ENCODE assay signal across 8 mouse cellular contexts in genomic region chr8:110619208-110619574, GRCm38 (mm10). TPM values are rescaled to one million over a fixed set of nuclear protein-coding genes. Genes with fewer than 3 reads are reported as not detected.
DNase-seq lines count a peak whose midpoint lies in the region; ATAC-seq lines count a peak whose summit lies in the region.

No protein-coding gene starts in this region.

- H3K27me3 ChIP-seq in erythroblast, embryonic 14.5 days (ENCODE audit: control insufficient read depth) = peaks cover 2% of the 10 kb centered on the region
- no peaks in the 10 kb centered on the region; the same call in 1 of the 2 replicates for H3K27me3 ChIP-seq in forebrain, embryonic 11.5 days (ENCODE audit: control insufficient read depth, insufficient read depth, low read length)
- 0 out of 2 replicates have a peak, but pooled peaks cover 11% of the 10 kb centered on the region for H3K27me3 ChIP-seq in liver, embryonic 15.5 days
- H3K27me3 ChIP-seq in stomach, embryonic 15.5 days (replicated peaks) = peaks cover 7% of the 10 kb centered on the region; the same call in 1 of the 2 replicates

- H3K4me3 ChIP-seq in erythroblast, embryonic 14.5 days (replicated peaks) = peak overlapping the region; percentile 99
- H3K4me3 ChIP-seq in forebrain, embryonic 11.5 days (ENCODE audit: low read depth, low read length) = peak overlapping the region; percentile 92
- peak overlapping the region; percentile 94 for H3K4me3 ChIP-seq in liver, embryonic 15.5 days (replicated peaks)
- peak overlapping the region; percentile 90 for H3K4me3 ChIP-seq in stomach, embryonic 15.5 days (replicated peaks)

- WGBS in forebrain, embryonic 11.5 days = 32% methylated on average over 8 of the region's 8 CpGs
- 11% methylated on average over 8 of the region's 8 CpGs for WGBS in liver, embryonic 15.5 days (ENCODE audit: insufficient replicate concordance)
- WGBS in stomach, embryonic 15.5 days = 24% methylated on average over 8 of the region's 8 CpGs

- peak; percentile 78 for DNase-seq in A20 (ENCODE audit: low read depth, low spot score)
- no peak for DNase-seq in forebrain, embryonic 11.5 days (ENCODE audit: low spot score)
- DNase-seq in ovary, postnatal 14 days (ENCODE audit: low spot score) = no peak
- DNase-seq in gastrocnemius, adult 8-10 months (ENCODE audit: low spot score in 2 of 2) = no peak

- H3K9me3 ChIP-seq in erythroblast, embryonic 14.5 days (ENCODE audit: control insufficient read depth, low read length) = no peaks in the 10 kb centered on the region
- no peaks in the 10 kb centered on the region for H3K9me3 ChIP-seq in forebrain, embryonic 11.5 days (ENCODE audit: control insufficient read depth, low read length)
- no peaks in the 10 kb centered on the region for H3K9me3 ChIP-seq in liver, embryonic 15.5 days (replicated peaks)
- no peaks in the 10 kb centered on the region for H3K9me3 ChIP-seq in stomach, embryonic 15.5 days

- peak overlapping the region; percentile 72 for H3K4me2 ChIP-seq in forebrain, embryonic 11.5 days (ENCODE audit: low read depth, low read length, severe bottlenecking)
- H3K4me2 ChIP-seq in liver, embryonic 15.5 days = peak overlapping the region; percentile 87
- peak overlapping the region; percentile 74 for H3K4me2 ChIP-seq in stomach, embryonic 15.5 days

- peaks cover 45% of the 10 kb centered on the region for H3K4me1 ChIP-seq in erythroblast, embryonic 14.5 days (ENCODE audit: control insufficient read depth)
- peaks cover 7% of the 10 kb centered on the region; the same call in 1 of the 2 replicates for H3K4me1 ChIP-seq in forebrain, embryonic 11.5 days (replicated peaks; ENCODE audit: control insufficient read depth, insufficient read depth, low read length)
- H3K4me1 ChIP-seq in liver, embryonic 15.5 days (replicated peaks) = peaks cover 35% of the 10 kb centered on the region
- H3K4me1 ChIP-seq in stomach, embryonic 15.5 days = peaks cover 14% of the 10 kb centered on the region; the same call in 1 of the 2 replicates

- H3K36me3 ChIP-seq in erythroblast, embryonic 14.5 days (ENCODE audit: control insufficient read depth) = peaks cover 4% of the 10 kb centered on the region
- no peaks in the 10 kb centered on the region for H3K36me3 ChIP-seq in forebrain, embryonic 11.5 days (ENCODE audit: control insufficient read depth, insufficient read depth, low read length)
- no peaks in the 10 kb centered on the region for H3K36me3 ChIP-seq in liver, embryonic 15.5 days (replicated peaks)
- no peaks in the 10 kb centered on the region for H3K36me3 ChIP-seq in stomach, embryonic 15.5 days

- H3K27ac ChIP-seq in forebrain, embryonic 11.5 days (ENCODE audit: low read depth, low read length) = no peak overlapping the region
- peak overlapping the region; percentile 76; the same call in 1 of the 2 replicates for H3K27ac ChIP-seq in liver, embryonic 15.5 days (replicated peaks)
- H3K27ac ChIP-seq in stomach, embryonic 15.5 days = no peak overlapping the region

- peak overlapping the region; percentile 79 for H3K9ac ChIP-seq in forebrain, embryonic 11.5 days (ENCODE audit: low read length)
- peak overlapping the region; percentile 78 for H3K9ac ChIP-seq in liver, embryonic 15.5 days
- peak overlapping the region; percentile 64; the same call in 1 of the 2 replicates for H3K9ac ChIP-seq in stomach, embryonic 15.5 days

- no peak for ATAC-seq in erythroblast, adult 5-6 weeks (replicated peaks; ENCODE audit: low FRiP score, poor library complexity, severe bottlenecking)
- ATAC-seq in forebrain, embryonic 11.5 days (replicated peaks; ENCODE audit: low FRiP score) = no peak
- ATAC-seq in liver, embryonic 15.5 days (ENCODE audit: insufficient read depth) = no peak
- ATAC-seq in stomach, embryonic 15.5 days (ENCODE audit: insufficient read depth, low FRiP score, low read depth) = no peak

RNA-seq across cellular contexts. Expression of gene Vac14, which starts 0.8 kb away (rescaled TPM):
- 5.9 and 6.5 TPM in 2 replicates for polyA plus RNA-seq in erythroblast, embryonic 14.5 days (2012)
- total RNA-seq in erythroblast, adult 5-6 weeks (2015; ENCODE audit: low replicate concordance) = 6.1 and 10.9 TPM in 2 replicates
- 4.2 and 5.5 TPM in 2 replicates for total RNA-seq in erythroblast, adult 5-6 weeks (2017; ENCODE audit: low replicate concordance)
- 31.8 and 37.3 TPM in 2 replicates for polyA plus RNA-seq in forebrain, embryonic 11.5 days (2014; fragmentation: Nextera tagmentation; extraction: Ambion mirVana)
- polyA plus RNA-seq in liver, embryonic 15.5 days (2015; fragmentation: Nextera tagmentation; extraction: Ambion mirVana) = 12.5 and 12.9 TPM in 2 replicates
- polyA plus RNA-seq in stomach, embryonic 15.5 days (2015; fragmentation: Nextera tagmentation; extraction: Ambion mirVana) = 16.4 and 20.1 TPM in 2 replicates
- 10 to 100 TPM; 17.4 to 22.1 (median 19.3) TPM for total RNA-seq in gastrocnemius, adult 8-10 months (2022)
